Mouse (Mus musculus): ENCODE results near the gene Dis3l2.
A peak's percentile ranks its signal among the peaks of the same experiment; 100 is the strongest.

Gene Dis3l2

GRCm38 (mm10) chr1:86703300-86703964 lies at the start of gene Dis3l2:
Gene Dis3l2, plus strand, starts transcription at chr1:86703808.
- DNase-seq (ENCODE audit: low spot score in 2 of 2): peak; percentile 78 to 85

- no peak for DNase-seq (ENCODE audit: low spot score in 2 of 2)
Measured at GRCm38 (mm10) chr1:86657071-86657470, 46.5 kb upstream of the Dis3l2 start.

- DNase-seq (ENCODE audit: low spot score in 2 of 2): no peak
Measured at GRCm38 (mm10) chr1:86665091-86665490, 38.5 kb upstream of the Dis3l2 start.

GRCm38 (mm10) chr1:86669552-86670273 lies 33.9 kb upstream of the Dis3l2 start:
- peak; percentile 65 to 77 for DNase-seq (ENCODE audit: low spot score in 2 of 2)

- DNase-seq (ENCODE audit: low spot score in 2 of 2): peak; percentile 65 to 67
Measured at GRCm38 (mm10) chr1:86670279-86671038, 33.1 kb upstream of the Dis3l2 start, which contains the start of gene Nppc. Gene Nppc, minus strand, starts transcription at chr1:86670571.

GRCm38 (mm10) chr1:86674385-86674784 lies 29.2 kb upstream of the Dis3l2 start:
- DNase-seq (ENCODE audit: low spot score in 2 of 2): no peak

GRCm38 (mm10) chr1:86675126-86675525 lies 28.5 kb upstream of the Dis3l2 start:
- no peak for DNase-seq (ENCODE audit: low spot score in 2 of 2)

- no peak for DNase-seq (ENCODE audit: low spot score in 2 of 2)
Measured at GRCm38 (mm10) chr1:86677624-86678023, 26.0 kb upstream of the Dis3l2 start.

- DNase-seq (ENCODE audit: low spot score in 2 of 2): no peak
Measured at GRCm38 (mm10) chr1:86678667-86679066, 24.9 kb upstream of the Dis3l2 start.

GRCm38 (mm10) chr1:86687236-86687635 lies 16.4 kb upstream of the Dis3l2 start:
- no peak for DNase-seq (ENCODE audit: low spot score in 2 of 2)

GRCm38 (mm10) chr1:86691027-86691426 lies 12.6 kb upstream of the Dis3l2 start:
- DNase-seq (ENCODE audit: low spot score in 2 of 2): no peak

GRCm38 (mm10) chr1:86696948-86697347 lies 6.7 kb upstream of the Dis3l2 start:
- no peak for DNase-seq (ENCODE audit: low spot score in 2 of 2)

- DNase-seq (ENCODE audit: low spot score in 2 of 2): no peak
Measured at GRCm38 (mm10) chr1:86698721-86699120, 4.9 kb upstream of the Dis3l2 start.

- no peak for DNase-seq (ENCODE audit: low spot score in 2 of 2)
Measured at GRCm38 (mm10) chr1:86699346-86700136, 4.1 kb upstream of the Dis3l2 start.

- no peak for DNase-seq (ENCODE audit: low spot score in 2 of 2)
Measured at GRCm38 (mm10) chr1:86700367-86700766, 3.2 kb upstream of the Dis3l2 start.

- no peak for DNase-seq (ENCODE audit: low spot score in 2 of 2)
Measured at GRCm38 (mm10) chr1:86703965-86704326, 338 bp downstream of the Dis3l2 start.

- DNase-seq (ENCODE audit: low spot score in 2 of 2): no peak
Measured at GRCm38 (mm10) chr1:86705461-86705860, 1.9 kb downstream of the Dis3l2 start.

GRCm38 (mm10) chr1:86709546-86709945 lies 5.9 kb downstream of the Dis3l2 start:
- no peak for DNase-seq (ENCODE audit: low spot score in 2 of 2)

- DNase-seq (ENCODE audit: low spot score in 2 of 2): no peak
Measured at GRCm38 (mm10) chr1:86712045-86712444, 8.4 kb downstream of the Dis3l2 start.

GRCm38 (mm10) chr1:86713054-86713453 lies 9.4 kb downstream of the Dis3l2 start:
- DNase-seq (ENCODE audit: low spot score in 2 of 2): no peak

GRCm38 (mm10) chr1:86718190-86718589 lies 14.6 kb downstream of the Dis3l2 start:
- DNase-seq (ENCODE audit: low spot score in 2 of 2): no peak

GRCm38 (mm10) chr1:86719391-86719790 lies 15.8 kb downstream of the Dis3l2 start:
- DNase-seq (ENCODE audit: low spot score in 2 of 2): no peak
